Mouse (Mus musculus) testis, adult 2 months (tissue): ENCODE data around the gene Pxylp1.

Experiments used
- CTCF ChIP-seq: fragments of 200-500 bp; IDR thresholded peaks from 2 replicates; pipeline ENCODE4 v1.5.1; 2012; ENCODE audit warnings: low read depth, mild to moderate bottlenecking, inconsistent platforms, low read length, moderate library complexity; ENCODE audit not compliant: control insufficient read depth, insufficient read depth, insufficient replicate concordance
- POLR2A ChIP-seq: fragments of 200-500 bp; IDR thresholded peaks from 2 replicates; pipeline ENCODE4 v1.6.1; 2012; ENCODE audit warnings: low read depth, mild to moderate bottlenecking, inconsistent platforms, low read length, moderate library complexity; ENCODE audit not compliant: control insufficient read depth

GRCm38 (mm10) chr9:96923119-96923518 is 30.6 kb upstream of the Pxylp1 start:
- TF ChIP-seq POLR2A (no peak), CTCF (no peak)
